Mouse (Mus musculus): ENCODE measurements at regions not wholly inside any gene's neighbourhood (a gene's known extent, or its start where the extent isn't known, plus 50 kb on each side); places are given as distances from the start of the nearest gene placed in this dataset.

DNA sequence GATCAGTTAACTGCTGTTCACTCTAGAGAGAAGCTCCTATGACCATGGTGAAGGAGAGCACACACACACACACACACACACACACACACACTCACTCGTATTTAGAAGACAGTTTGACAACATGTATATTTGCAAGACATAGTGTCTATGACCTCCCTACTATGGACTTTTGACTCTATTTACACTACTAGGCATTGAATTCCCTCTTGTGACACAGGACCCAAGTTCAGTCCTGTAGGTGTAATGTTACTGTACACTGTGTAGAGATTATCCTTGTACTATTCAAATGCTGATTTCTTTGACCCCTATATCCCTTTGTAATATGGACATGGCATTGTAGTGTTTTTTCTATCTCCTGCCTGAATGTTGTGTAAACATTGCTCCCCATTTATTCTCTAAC is 76.2 kb upstream of the Adcy1 start:
- Histone ChIP-seq H3K4me3 (ENCODE audit: low read length) (no peak overlapping the region), H3K27me3 (ENCODE audit: control insufficient read depth, insufficient read depth, low read depth, low read length) (no peaks in the 10 kb centered on the region), H3K4me1 (replicated peaks; ENCODE audit: control insufficient read depth, insufficient read depth, low read length) (no peaks in the 10 kb centered on the region), H3K27ac (ENCODE audit: low read length) (no peak overlapping the region), H3K9me3 (ENCODE audit: control insufficient read depth, low read length) (no peaks in the 10 kb centered on the region), H3K4me2 (ENCODE audit: low read depth, low read length) (no peak overlapping the region), H3K9ac (ENCODE audit: low read length) (no peak overlapping the region), H3K36me3 (ENCODE audit: control insufficient read depth, insufficient read depth, low read length) (no peaks in the 10 kb centered on the region)
- ATAC-seq (ENCODE audit: low read depth), result no peak
- WGBS, result 54% methylated on average over 1 of the region's 1 CpGs

DNA sequence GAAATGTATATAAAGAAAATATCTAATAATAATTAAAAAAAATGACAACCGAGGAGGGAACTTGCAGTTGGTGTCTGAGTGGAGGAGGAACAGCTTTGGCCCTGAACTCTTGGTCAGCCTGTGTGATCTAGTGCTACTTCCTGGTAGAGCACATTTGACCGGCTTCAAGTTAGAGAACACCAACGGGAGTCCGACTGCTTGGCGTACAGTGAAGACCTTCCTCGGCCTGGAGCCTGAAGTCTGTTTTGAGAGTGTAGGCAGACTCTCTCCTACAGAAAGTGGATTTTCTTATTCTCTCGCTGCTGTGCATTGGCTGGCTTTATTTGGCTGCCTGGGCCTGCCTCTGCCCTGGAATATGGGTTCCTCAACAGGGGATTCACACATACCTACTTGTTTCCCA is 81.2 kb upstream of the Adcy1 start:
- Histone ChIP-seq H3K36me3 (ENCODE audit: control insufficient read depth, insufficient read depth, low read length) (no peaks in the 10 kb centered on the region), H3K27ac (ENCODE audit: low read length) (no peak overlapping the region), H3K4me2 (ENCODE audit: low read depth, low read length) (no peak overlapping the region), H3K4me1 (replicated peaks; ENCODE audit: control insufficient read depth, insufficient read depth, low read length) (no peaks in the 10 kb centered on the region), H3K27me3 (ENCODE audit: control insufficient read depth, insufficient read depth, low read depth, low read length) (no peaks in the 10 kb centered on the region), H3K9me3 (ENCODE audit: control insufficient read depth, low read length) (no peaks in the 10 kb centered on the region), H3K4me3 (ENCODE audit: low read length) (no peak overlapping the region), H3K9ac (ENCODE audit: low read length) (no peak overlapping the region)
- no peak for ATAC-seq (ENCODE audit: low read depth)
- WGBS, result 80% methylated on average over 7 of the region's 7 CpGs

DNA sequence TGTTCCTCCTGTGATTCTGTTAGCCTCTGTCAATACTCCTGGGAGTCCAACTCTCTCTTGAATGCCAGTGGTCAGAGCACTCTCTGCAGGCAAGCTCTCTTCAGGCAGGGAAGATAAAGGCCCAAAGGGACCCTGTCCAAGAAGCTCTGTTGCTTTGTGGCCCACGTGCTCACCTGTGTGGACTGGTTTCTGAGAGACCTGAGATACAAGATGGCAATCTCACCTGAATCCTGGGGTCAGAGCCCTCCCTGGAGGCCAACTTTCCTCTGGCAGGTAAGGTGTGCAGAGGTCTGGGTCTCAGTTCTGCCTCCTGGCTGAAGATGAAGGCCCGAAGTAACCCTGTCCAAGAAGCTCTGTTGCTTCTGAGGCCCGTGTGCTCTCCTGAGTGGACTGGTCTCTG is 83.6 kb upstream of the Adcy1 start:
- no peak for ATAC-seq (ENCODE audit: low read depth)
- Histone ChIP-seq H3K27ac (ENCODE audit: low read length) (no peak overlapping the region), H3K4me3 (ENCODE audit: low read length) (no peak overlapping the region), H3K27me3 (ENCODE audit: control insufficient read depth, insufficient read depth, low read depth, low read length) (no peaks in the 10 kb centered on the region), H3K4me1 (replicated peaks; ENCODE audit: control insufficient read depth, insufficient read depth, low read length) (no peaks in the 10 kb centered on the region), H3K36me3 (ENCODE audit: control insufficient read depth, insufficient read depth, low read length) (no peaks in the 10 kb centered on the region), H3K9me3 (ENCODE audit: control insufficient read depth, low read length) (no peaks in the 10 kb centered on the region), H3K9ac (ENCODE audit: low read length) (no peak overlapping the region), H3K4me2 (ENCODE audit: low read depth, low read length) (no peak overlapping the region)
- WGBS, result 67% methylated on average over 3 of the region's 3 CpGs

DNA sequence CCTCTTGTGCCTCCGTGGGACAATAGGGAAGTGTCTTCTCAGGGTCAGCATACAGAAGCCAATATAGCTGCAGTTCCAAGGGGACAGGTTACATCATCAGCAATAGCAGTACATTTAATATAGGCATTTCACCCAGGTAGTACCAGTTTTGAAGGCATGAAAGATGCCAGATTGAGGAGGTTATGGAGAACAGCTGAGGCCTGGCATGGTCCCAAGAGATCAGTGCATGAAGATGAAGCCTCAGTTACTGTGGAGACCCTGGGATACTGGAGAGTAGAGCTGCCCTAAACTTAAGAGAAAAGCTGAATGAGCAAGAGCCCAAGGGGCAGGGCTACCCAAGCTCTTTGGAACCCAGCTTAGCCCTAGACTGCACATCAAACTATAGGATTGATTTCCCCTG is 94.1 kb upstream of the Adcy1 start:
- no peak overlapping the region for H3K4me2 ChIP-seq (ENCODE audit: low read depth, low read length)
- H3K36me3 ChIP-seq (ENCODE audit: control insufficient read depth, insufficient read depth, low read length), result no peaks in the 10 kb centered on the region
- 63% methylated on average over 1 of the region's 1 CpGs for WGBS
- H3K9me3 ChIP-seq (ENCODE audit: control insufficient read depth, low read length), result no peaks in the 10 kb centered on the region; the same call in 1 of the 2 replicates
- no peak overlapping the region for H3K27ac ChIP-seq (ENCODE audit: low read length)
- H3K4me3 ChIP-seq (ENCODE audit: low read length), result no peak overlapping the region
- no peaks in the 10 kb centered on the region for H3K4me1 ChIP-seq (replicated peaks; ENCODE audit: control insufficient read depth, insufficient read depth, low read length)
- no peak for ATAC-seq (ENCODE audit: low read depth)
- H3K27me3 ChIP-seq (ENCODE audit: control insufficient read depth, insufficient read depth, low read depth, low read length), result no peaks in the 10 kb centered on the region
- no peak overlapping the region for H3K9ac ChIP-seq (ENCODE audit: low read length)

DNA sequence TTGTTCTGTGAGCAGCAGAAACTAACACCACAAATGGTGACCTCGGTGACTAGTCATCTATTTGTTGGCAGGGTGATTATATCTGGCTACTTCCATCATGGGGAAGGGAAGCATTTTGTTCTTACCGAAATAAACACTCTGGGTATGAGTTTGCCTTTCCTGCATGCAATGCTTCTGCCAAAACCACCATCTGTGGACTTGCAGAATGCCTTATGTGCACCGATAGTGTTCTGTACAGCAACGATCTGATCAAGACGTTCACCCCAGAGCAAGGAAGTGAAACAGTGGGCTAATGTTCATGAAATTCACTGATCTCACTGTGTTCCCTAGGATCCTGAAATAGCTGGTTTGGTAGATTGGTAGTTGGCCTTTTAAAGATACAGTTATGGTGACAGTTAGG is 96.3 kb upstream of the Adcy1 start:
- no peaks in the 10 kb centered on the region for H3K27me3 ChIP-seq (ENCODE audit: control insufficient read depth, insufficient read depth, low read depth, low read length)
- H3K4me3 ChIP-seq (ENCODE audit: low read length), result no peak overlapping the region
- no peak overlapping the region for H3K27ac ChIP-seq (ENCODE audit: low read length)
- no peak overlapping the region for H3K4me2 ChIP-seq (ENCODE audit: low read depth, low read length)
- no peaks in the 10 kb centered on the region for H3K4me1 ChIP-seq (replicated peaks; ENCODE audit: control insufficient read depth, insufficient read depth, low read length)
- H3K36me3 ChIP-seq (ENCODE audit: control insufficient read depth, insufficient read depth, low read length), result no peaks in the 10 kb centered on the region
- ATAC-seq (ENCODE audit: low read depth), result no peak
- WGBS, result 85% methylated on average over 5 of the region's 5 CpGs
- H3K9ac ChIP-seq (ENCODE audit: low read length), result no peak overlapping the region
- no peaks in the 10 kb centered on the region; the same call in 1 of the 2 replicates for H3K9me3 ChIP-seq (ENCODE audit: control insufficient read depth, low read length)

DNA sequence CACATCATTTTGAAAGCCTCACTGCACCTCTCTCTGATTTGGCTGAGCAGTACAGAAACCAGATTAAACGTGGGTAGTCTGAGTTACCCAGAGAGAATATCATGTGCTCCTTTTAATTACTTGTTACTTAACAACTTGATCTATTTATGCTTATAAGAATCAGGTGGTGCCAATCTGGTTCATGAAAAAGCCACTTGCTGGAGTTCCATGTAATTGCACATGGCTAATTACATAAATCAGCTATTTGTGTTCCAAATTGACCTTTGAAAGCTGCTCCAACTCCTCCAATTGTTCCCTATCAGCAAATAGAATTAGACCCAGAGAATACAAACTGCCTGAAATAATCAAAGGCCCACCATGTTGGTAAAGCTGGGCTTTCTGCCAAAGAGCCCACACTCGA is 98.8 kb upstream of the Adcy1 start:
- ATAC-seq (ENCODE audit: low read depth), result no peak
- no peaks in the 10 kb centered on the region for H3K27me3 ChIP-seq (ENCODE audit: control insufficient read depth, insufficient read depth, low read depth, low read length)
- H3K4me2 ChIP-seq (ENCODE audit: low read depth, low read length), result no peak overlapping the region
- H3K36me3 ChIP-seq (ENCODE audit: control insufficient read depth, insufficient read depth, low read length), result no peaks in the 10 kb centered on the region
- no peaks in the 10 kb centered on the region for H3K4me1 ChIP-seq (replicated peaks; ENCODE audit: control insufficient read depth, insufficient read depth, low read length)
- H3K4me3 ChIP-seq (ENCODE audit: low read length), result no peak overlapping the region
- H3K9ac ChIP-seq (ENCODE audit: low read length), result no peak overlapping the region
- no peak overlapping the region for H3K27ac ChIP-seq (ENCODE audit: low read length)
- no peaks in the 10 kb centered on the region; the same call in 1 of the 2 replicates for H3K9me3 ChIP-seq (ENCODE audit: control insufficient read depth, low read length)
- 47% methylated on average over 2 of the region's 2 CpGs for WGBS

DNA sequence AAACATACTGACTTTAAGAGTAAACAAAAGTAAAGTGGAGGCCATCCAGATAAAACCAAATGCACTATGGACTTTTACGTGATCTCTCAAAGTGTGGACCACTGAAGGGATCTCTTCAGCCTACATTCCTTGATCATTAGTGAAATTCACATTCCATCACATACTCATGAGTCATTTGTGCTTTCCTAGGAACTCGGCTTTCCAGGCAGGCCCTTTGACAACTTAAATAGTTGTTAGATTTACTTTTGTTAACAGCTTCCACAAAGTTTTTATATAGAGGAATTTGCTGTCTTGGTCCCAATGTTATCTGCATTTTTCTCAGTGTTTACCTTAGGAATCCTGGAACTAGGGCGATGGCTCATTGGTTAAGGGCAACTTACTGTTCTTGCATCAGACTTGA is 99.7 kb upstream of the Adcy1 start:
- Histone ChIP-seq H3K4me2 (ENCODE audit: low read depth, low read length) (no peak overlapping the region), H3K27me3 (ENCODE audit: control insufficient read depth, insufficient read depth, low read depth, low read length) (no peaks in the 10 kb centered on the region), H3K27ac (ENCODE audit: low read length) (no peak overlapping the region), H3K9me3 (ENCODE audit: control insufficient read depth, low read length) (no peaks in the 10 kb centered on the region; the same call in 1 of the 2 replicates), H3K36me3 (ENCODE audit: control insufficient read depth, insufficient read depth, low read length) (no peaks in the 10 kb centered on the region), H3K4me1 (replicated peaks; ENCODE audit: control insufficient read depth, insufficient read depth, low read length) (no peaks in the 10 kb centered on the region), H3K9ac (ENCODE audit: low read length) (no peak overlapping the region), H3K4me3 (ENCODE audit: low read length) (no peak overlapping the region)
- no peak for ATAC-seq (ENCODE audit: low read depth)
- WGBS, result 28% methylated on average over 3 of the region's 3 CpGs

DNA sequence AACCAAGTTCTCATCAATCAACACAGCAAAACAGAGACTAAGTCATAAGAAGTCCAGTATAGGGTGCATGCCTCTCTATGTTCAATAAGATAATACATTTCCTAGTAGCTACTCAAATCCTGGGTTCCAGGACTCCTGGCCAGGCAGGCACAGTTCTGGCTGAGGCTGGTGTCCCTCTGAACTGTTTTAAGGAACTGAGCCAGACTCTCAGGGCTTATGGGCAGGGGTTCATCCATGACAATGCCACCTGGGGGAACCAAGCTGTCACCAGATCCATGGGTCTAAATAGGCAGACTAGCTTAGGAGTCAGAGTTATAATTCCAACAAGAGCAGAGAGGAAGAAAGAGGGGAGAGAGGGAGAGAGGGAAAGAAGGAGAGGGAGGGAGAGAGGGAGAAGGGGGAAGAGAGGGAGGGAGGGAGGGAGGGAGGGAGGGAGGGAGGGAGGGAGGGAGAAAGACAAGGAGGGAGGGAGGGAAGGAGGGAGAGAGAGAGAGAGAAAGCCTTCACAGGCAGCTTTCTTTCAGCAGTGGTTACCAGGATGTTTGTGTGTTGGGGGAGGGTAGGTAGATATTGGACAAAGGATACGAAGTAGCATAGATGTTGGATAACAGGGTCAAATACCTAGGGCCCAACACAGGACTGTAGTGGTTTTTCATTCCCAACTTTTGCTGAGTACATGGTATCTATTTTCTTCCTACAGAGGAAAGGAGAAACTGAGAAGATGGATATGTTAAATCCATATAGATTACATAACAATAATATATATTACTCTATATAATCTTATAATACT is 100.3 kb upstream of the Adcy1 start:
- no peaks in the 10 kb centered on the region; the same call in 1 of the 2 replicates for H3K9me3 ChIP-seq (ENCODE audit: control insufficient read depth, low read length)
- 61% methylated on average over 1 of the region's 1 CpGs for WGBS
- no peaks in the 10 kb centered on the region for H3K4me1 ChIP-seq (replicated peaks; ENCODE audit: control insufficient read depth, insufficient read depth, low read length)
- no peaks in the 10 kb centered on the region for H3K27me3 ChIP-seq (ENCODE audit: control insufficient read depth, insufficient read depth, low read depth, low read length)
- no peak for ATAC-seq (ENCODE audit: low read depth)
- H3K36me3 ChIP-seq (ENCODE audit: control insufficient read depth, insufficient read depth, low read length), result no peaks in the 10 kb centered on the region
- no peak overlapping the region for H3K4me3 ChIP-seq (ENCODE audit: low read length)
- no peak overlapping the region for H3K27ac ChIP-seq (ENCODE audit: low read length)
- no peak overlapping the region for H3K9ac ChIP-seq (ENCODE audit: low read length)
- H3K4me2 ChIP-seq (ENCODE audit: low read depth, low read length), result no peak overlapping the region

DNA sequence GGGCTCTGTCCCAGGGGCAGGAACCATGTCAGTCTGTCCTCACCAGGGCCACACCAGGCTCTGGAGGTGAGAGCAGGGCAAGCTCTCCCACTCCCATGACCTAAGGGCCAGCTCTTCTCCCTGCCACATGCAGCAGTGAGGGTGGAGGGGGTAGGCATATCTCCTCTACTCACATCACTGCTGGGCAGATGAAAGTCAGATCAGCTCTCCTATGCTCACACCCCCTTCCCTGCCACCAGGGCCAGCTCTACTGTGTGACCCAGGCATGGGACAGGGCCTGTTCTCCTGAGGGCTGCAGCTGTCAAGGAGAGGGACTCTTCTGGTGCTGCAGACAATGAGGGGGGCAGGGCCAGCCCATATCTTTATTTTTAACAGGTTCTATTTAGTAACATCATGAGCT is 101.0 kb upstream of the Adcy1 start:
- Histone ChIP-seq H3K4me1 (replicated peaks; ENCODE audit: control insufficient read depth, insufficient read depth, low read length) (no peaks in the 10 kb centered on the region), H3K9ac (ENCODE audit: low read length) (no peak overlapping the region), H3K27ac (ENCODE audit: low read length) (no peak overlapping the region), H3K4me3 (ENCODE audit: low read length) (no peak overlapping the region), H3K36me3 (ENCODE audit: control insufficient read depth, insufficient read depth, low read length) (no peaks in the 10 kb centered on the region), H3K9me3 (ENCODE audit: control insufficient read depth, low read length) (no peaks in the 10 kb centered on the region; the same call in 1 of the 2 replicates), H3K4me2 (ENCODE audit: low read depth, low read length) (no peak overlapping the region), H3K27me3 (ENCODE audit: control insufficient read depth, insufficient read depth, low read depth, low read length) (no peaks in the 10 kb centered on the region)
- no peak for ATAC-seq (ENCODE audit: low read depth)

DNA sequence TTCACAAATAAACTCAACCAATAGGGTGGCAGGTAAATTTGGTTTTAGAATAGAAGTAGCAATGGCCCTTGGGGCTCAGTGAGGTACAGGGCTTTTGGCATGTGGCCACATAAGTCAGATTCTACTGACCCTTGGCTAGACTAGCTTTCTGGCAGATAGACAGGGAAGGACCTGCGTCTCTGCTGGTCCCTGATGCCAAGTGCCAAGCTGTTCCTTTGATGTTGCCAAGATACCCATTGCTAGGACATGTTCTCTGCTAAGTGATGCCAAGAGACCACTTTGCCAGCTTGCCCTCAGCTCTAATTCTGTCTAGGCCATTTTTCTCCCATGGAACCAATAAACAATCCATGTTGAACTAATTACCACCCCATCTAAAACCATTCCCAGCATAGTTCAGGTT is 110.5 kb upstream of the Adcy1 start:
- H3K36me3 ChIP-seq (ENCODE audit: control insufficient read depth, insufficient read depth, low read length), result no peaks in the 10 kb centered on the region
- WGBS, result 57% methylated on average over 1 of the region's 1 CpGs
- H3K4me2 ChIP-seq (ENCODE audit: low read depth, low read length), result no peak overlapping the region
- no peak overlapping the region for H3K27ac ChIP-seq (ENCODE audit: low read length)
- ATAC-seq (ENCODE audit: low read depth), result no peak
- no peak overlapping the region for H3K4me3 ChIP-seq (ENCODE audit: low read length)
- no peak overlapping the region for H3K9ac ChIP-seq (ENCODE audit: low read length)
- no peaks in the 10 kb centered on the region for H3K9me3 ChIP-seq (ENCODE audit: control insufficient read depth, low read length)
- no peaks in the 10 kb centered on the region for H3K27me3 ChIP-seq (ENCODE audit: control insufficient read depth, insufficient read depth, low read depth, low read length)
- no peaks in the 10 kb centered on the region for H3K4me1 ChIP-seq (replicated peaks; ENCODE audit: control insufficient read depth, insufficient read depth, low read length)
